9 mouse cellular contexts compared by ENCODE assay signal in genomic region chr4:129575171-129575844, GRCm38 (mm10). TPM values are rescaled to one million over a fixed set of nuclear protein-coding genes. Genes with fewer than 3 reads are reported as not detected.
DNase-seq lines count a peak whose midpoint lies in the region; ATAC-seq lines count a peak whose summit lies in the region.
"Had no signal": no experiment of that assay in that cellular context is flagged by ENCODE, and none has a peak within 500 bp of the region (broad histone marks: within the 10 kb centered on the region; RNA-seq: fewer than 3 reads in every experiment).

No protein-coding gene starts in this region.

- peak overlapping the region; percentile 72 for H3K27ac ChIP-seq in limb, embryonic 11.5 days (replicated peaks; ENCODE audit: low read depth, low read length)
- H3K27ac ChIP-seq in hindbrain, embryonic 13.5 days = no peak overlapping the region
- H3K27ac ChIP-seq: embryonic facial prominence, embryonic 15.5 days had no signal

- no peaks in the 10 kb centered on the region for H3K36me3 ChIP-seq in limb, embryonic 11.5 days (ENCODE audit: control insufficient read depth, insufficient read depth, low read length)
- no peaks in the 10 kb centered on the region for H3K36me3 ChIP-seq in hindbrain, embryonic 13.5 days
- H3K36me3 ChIP-seq: embryonic facial prominence, embryonic 15.5 days had no signal

- H3K4me1 ChIP-seq in limb, embryonic 11.5 days (ENCODE audit: control insufficient read depth, insufficient read depth, low read length) = peaks cover 11% of the 10 kb centered on the region; the same call in 1 of the 2 replicates
- H3K4me1 ChIP-seq in hindbrain, embryonic 13.5 days (replicated peaks) = peaks cover 7% of the 10 kb centered on the region; the same call in 1 of the 2 replicates
- H3K4me1 ChIP-seq: embryonic facial prominence, embryonic 15.5 days had no signal

- no peaks in the 10 kb centered on the region for H3K27me3 ChIP-seq in limb, embryonic 11.5 days (ENCODE audit: control insufficient read depth, insufficient read depth, low read length)
- 0 out of 2 replicates have a peak, but pooled peaks cover 5% of the 10 kb centered on the region for H3K27me3 ChIP-seq in hindbrain, embryonic 13.5 days
- H3K27me3 ChIP-seq: embryonic facial prominence, embryonic 15.5 days had no signal

- 38% methylated on average over 7 of the region's 8 CpGs for WGBS in limb, embryonic 11.5 days
- 59% methylated on average over 7 of the region's 8 CpGs for WGBS in hindbrain, embryonic 13.5 days

- H3K4me2 ChIP-seq in limb, embryonic 11.5 days (ENCODE audit: low read depth, severe bottlenecking) = 0 out of 2 replicates have a peak overlapping the region, but pooled peaks have one; percentile 4
- H3K4me2 ChIP-seq in hindbrain, embryonic 13.5 days = no peak overlapping the region
- H3K4me2 ChIP-seq: embryonic facial prominence, embryonic 15.5 days had no signal

- H3K9ac ChIP-seq in limb, embryonic 11.5 days (ENCODE audit: low read length) = peak overlapping the region; percentile 55
- no peak overlapping the region for H3K9ac ChIP-seq in hindbrain, embryonic 13.5 days
- H3K9ac ChIP-seq: embryonic facial prominence, embryonic 15.5 days had no signal

- H3K4me3 ChIP-seq in limb, embryonic 11.5 days (ENCODE audit: low read depth, low read length) = no peak overlapping the region
- H3K4me3 ChIP-seq in hindbrain, embryonic 13.5 days = no peak overlapping the region
- H3K4me3 ChIP-seq: embryonic facial prominence, embryonic 15.5 days had no signal

- peak; percentile 85 for ATAC-seq in common myeloid progenitor, adult 5-6 weeks (replicated peaks; ENCODE audit: low read depth, poor library complexity, severe bottlenecking)
- 0 out of 2 replicates have a peak, but pooled peaks have one; percentile 47 for ATAC-seq in limb, embryonic 11.5 days (ENCODE audit: insufficient number of reproducible peaks, low FRiP score, low TSS enrichment, low read depth)
- ATAC-seq in neutrophil, adult 5-6 weeks (ENCODE audit: extremely low read depth, insufficient number of reproducible peaks, low FRiP score, poor library complexity, severe bottlenecking) = peak; percentile 88
- no peak for ATAC-seq in hindbrain, embryonic 13.5 days (ENCODE audit: low FRiP score)

- H3K9me3 ChIP-seq in limb, embryonic 11.5 days (ENCODE audit: control insufficient read depth, low read length) = no peaks in the 10 kb centered on the region
- H3K9me3 ChIP-seq in hindbrain, embryonic 13.5 days = no peaks in the 10 kb centered on the region
- H3K9me3 ChIP-seq: embryonic facial prominence, embryonic 15.5 days had no signal

- DNase-seq in adrenal gland, postnatal 14 days = peak; percentile 61
- DNase-seq in adrenal gland, postnatal 25 days = no peak
- DNase-seq in limb, embryonic 11.5 days (ENCODE audit: low spot score) = peak; percentile 57
- DNase-seq in right cerebral cortex, postnatal 14 days = no peak
- no peak for DNase-seq in right cerebral cortex, postnatal 10 days (ENCODE audit: low spot score in 2 of 2)

RNA-seq across cellular contexts. Expression of gene Lck, which starts 1.9 kb away (rescaled TPM):
- 5.0 and 26.2 TPM in 2 replicates for total RNA-seq in adrenal gland, postnatal 14 days (2021)
- total RNA-seq in adrenal gland, postnatal 25 days (2021) = 3.7 and 4.3 TPM in 2 replicates
- total RNA-seq in common myeloid progenitor, adult 5-6 weeks (2017) = 8.1 and 17.5 TPM in 2 replicates
- 10.7 and 12.1 TPM in 2 replicates for polyA plus RNA-seq in limb, embryonic 11.5 days (2014; fragmentation: Nextera tagmentation; extraction: Ambion mirVana)
- 54.2 and 70.1 TPM in 2 replicates for total RNA-seq in neutrophil, adult 5-6 weeks (2017)
- polyA plus RNA-seq in hindbrain, embryonic 13.5 days (2015; fragmentation: Nextera tagmentation; extraction: Ambion mirVana) = 7.6 and 11.1 TPM in 2 replicates

RNA-seq across cellular contexts. Expression of gene Fam167b, which starts 3.0 kb away (rescaled TPM):
- 30.6 and 32.3 TPM in 2 replicates for total RNA-seq in adrenal gland, postnatal 14 days (2021)
- total RNA-seq in adrenal gland, postnatal 25 days (2021) = 33.5 and 35.2 TPM in 2 replicates
- total RNA-seq in common myeloid progenitor, adult 5-6 weeks (2017) = not detected in 2 replicates
- polyA plus RNA-seq in limb, embryonic 11.5 days (2014; fragmentation: Nextera tagmentation; extraction: Ambion mirVana) = 3.5 and 4.3 TPM in 2 replicates
- 0.98 TPM in 1 of 2 replicates, not detected in the other for total RNA-seq in neutrophil, adult 5-6 weeks (2017)
- polyA plus RNA-seq in hindbrain, embryonic 13.5 days (2015; fragmentation: Nextera tagmentation; extraction: Ambion mirVana) = 0.80 and 0.87 TPM in 2 replicates

RNA-seq across cellular contexts. Expression of gene Eif3i, which starts 25.1 kb away (rescaled TPM):
- total RNA-seq in adrenal gland, postnatal 14 days (2021) = 175 and 187 TPM in 2 replicates
- total RNA-seq in adrenal gland, postnatal 25 days (2021) = 167 and 171 TPM in 2 replicates
- total RNA-seq in common myeloid progenitor, adult 5-6 weeks (2017) = 256 and 262 TPM in 2 replicates
- 296 and 317 TPM in 2 replicates for polyA plus RNA-seq in limb, embryonic 11.5 days (2014; fragmentation: Nextera tagmentation; extraction: Ambion mirVana)
- 72.7 and 74.6 TPM in 2 replicates for total RNA-seq in neutrophil, adult 5-6 weeks (2017)
- polyA plus RNA-seq in hindbrain, embryonic 13.5 days (2015; fragmentation: Nextera tagmentation; extraction: Ambion mirVana) = 208 and 212 TPM in 2 replicates

RNA-seq across cellular contexts. Expression of gene Tmem234, which starts 25.2 kb away (rescaled TPM):
- total RNA-seq in adrenal gland, postnatal 14 days (2021) = 82.6 and 89.8 TPM in 2 replicates
- 96.3 and 111 TPM in 2 replicates for total RNA-seq in adrenal gland, postnatal 25 days (2021)
- total RNA-seq in common myeloid progenitor, adult 5-6 weeks (2017) = 82.7 and 92.3 TPM in 2 replicates
- 202 and 207 TPM in 2 replicates for polyA plus RNA-seq in limb, embryonic 11.5 days (2014; fragmentation: Nextera tagmentation; extraction: Ambion mirVana)
- 164 TPM in 2 replicates for total RNA-seq in neutrophil, adult 5-6 weeks (2017)
- 195 and 196 TPM in 2 replicates for polyA plus RNA-seq in hindbrain, embryonic 13.5 days (2015; fragmentation: Nextera tagmentation; extraction: Ambion mirVana)

RNA-seq across cellular contexts. Expression of gene Hdac1, which starts 32.8 kb away (rescaled TPM):
- 55.7 and 59.5 TPM in 2 replicates for total RNA-seq in adrenal gland, postnatal 14 days (2021)
- 48.0 and 54.5 TPM in 2 replicates for total RNA-seq in adrenal gland, postnatal 25 days (2021)
- total RNA-seq in common myeloid progenitor, adult 5-6 weeks (2017) = 75.8 and 103 TPM in 2 replicates
- polyA plus RNA-seq in limb, embryonic 11.5 days (2014; fragmentation: Nextera tagmentation; extraction: Ambion mirVana) = 299 and 309 TPM in 2 replicates
- 81.6 and 87.7 TPM in 2 replicates for total RNA-seq in neutrophil, adult 5-6 weeks (2017)
- polyA plus RNA-seq in hindbrain, embryonic 13.5 days (2015; fragmentation: Nextera tagmentation; extraction: Ambion mirVana) = 111 and 113 TPM in 2 replicates

Comparison
In these comparisons a context has a peak if more than half of its experiments do, and no peak if none do; other contexts are left out.
1. DNase-seq: peak in adrenal gland, postnatal 14 days (single experiment) and limb, embryonic 11.5 days (single experiment); none in adrenal gland, postnatal 25 days (single experiment), right cerebral cortex, postnatal 14 days (single experiment) and right cerebral cortex, postnatal 10 days (0 of 2).
2. RNA of gene Fam167b, which starts 3.0 kb away (total RNA-seq): 33.5 to 35.2 TPM in adrenal gland, postnatal 25 days and 30.6 to 32.3 TPM in adrenal gland, postnatal 14 days; not detected in common myeloid progenitor, adult 5-6 weeks and 0.98 TPM in neutrophil, adult 5-6 weeks; every median in the first group is over 10 times any median in the second.